Mouse (Mus musculus): ENCODE results near the gene Nkx2-9. TPM values are rescaled to one million over a fixed set of nuclear protein-coding genes. Genes with fewer than 3 reads are reported as not detected.

Nkx2-9 gene
- total RNA-seq (2022), result not detected

- no peak for DNase-seq (ENCODE audit: low spot score in 2 of 2)
Observed at GRCm38 (mm10) chr12:56612761-56613437, at the start of gene Nkx2-9. Nkx2-9 (minus strand) TSS chr12:56613284.

GRCm38 (mm10) chr12:56637181-56637566, 24.1 kb upstream of the Nkx2-9 start:
- no peak for DNase-seq (ENCODE audit: low spot score in 2 of 2)

GRCm38 (mm10) chr12:56636534-56637180, 23.6 kb upstream of the Nkx2-9 start:
- no peak for DNase-seq (ENCODE audit: low spot score in 2 of 2)

GRCm38 (mm10) chr12:56616088-56616487, 3.0 kb upstream of the Nkx2-9 start:
- DNase-seq (ENCODE audit: low spot score in 2 of 2), result no peak

GRCm38 (mm10) chr12:56615391-56615790, 2.3 kb upstream of the Nkx2-9 start:
- DNase-seq (ENCODE audit: low spot score in 2 of 2), result no peak

GRCm38 (mm10) chr12:56614513-56614912, 1.4 kb upstream of the Nkx2-9 start:
- no peak for DNase-seq (ENCODE audit: low spot score in 2 of 2)

GRCm38 (mm10) chr12:56613916-56614510, 929 bp upstream of the Nkx2-9 start:
- DNase-seq (ENCODE audit: low spot score in 2 of 2), result no peak

- DNase-seq (ENCODE audit: low spot score in 2 of 2), result no peak
Observed at GRCm38 (mm10) chr12:56613438-56613830, 350 bp upstream of the Nkx2-9 start.

GRCm38 (mm10) chr12:56612349-56612735, 742 bp downstream of the Nkx2-9 start:
- no peak for DNase-seq (ENCODE audit: low spot score in 2 of 2)

GRCm38 (mm10) chr12:56611504-56612348, 1.4 kb downstream of the Nkx2-9 start:
- no peak for DNase-seq (ENCODE audit: low spot score in 2 of 2)

- no peak for DNase-seq (ENCODE audit: low spot score in 2 of 2)
Observed at GRCm38 (mm10) chr12:56610851-56611250, 2.2 kb downstream of the Nkx2-9 start.

- no peak for DNase-seq (ENCODE audit: low spot score in 2 of 2)
Observed at GRCm38 (mm10) chr12:56591722-56592121, 21.4 kb downstream of the Nkx2-9 start.

GRCm38 (mm10) chr12:56587830-56588229, 25.3 kb downstream of the Nkx2-9 start:
- no peak for DNase-seq (ENCODE audit: low spot score in 2 of 2)

Other genes starting within 250 kb of the Nkx2-9 start
- not detected for gene Nkx2-1, start 76.4 kb downstream of the Nkx2-9 start, total RNA-seq (2022)
- gene Pax9, start 78.5 kb upstream of the Nkx2-9 start, total RNA-seq (2022), result under 1 TPM in 1 of 4 experiments, not detected in 3; 0.15 TPM

All from gastrocnemius, adult 8-10 months (tissue).